Mouse (Mus musculus): ENCODE measurements around the gene Spatc1l.

Gene Spatc1l

DNA sequence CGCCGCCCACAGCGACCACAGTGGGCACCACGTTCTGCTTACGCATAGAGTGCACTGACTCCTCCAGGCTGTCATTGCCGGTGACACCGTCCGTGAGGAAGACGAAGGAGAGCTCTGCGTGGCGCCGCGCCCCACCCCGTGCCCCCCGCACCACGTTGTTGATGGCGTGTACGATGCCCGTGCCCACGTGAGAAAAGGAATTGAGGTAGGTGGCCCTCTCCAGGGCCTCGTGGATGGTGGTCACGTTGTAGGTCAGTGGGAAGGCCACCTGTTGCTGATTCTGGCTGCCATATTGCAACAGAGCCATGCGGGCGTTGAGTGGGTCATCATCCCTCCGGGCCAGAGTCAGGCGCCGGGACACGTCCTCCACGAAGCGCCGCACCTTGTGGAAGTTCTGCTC is 34.3 kb downstream of the Spatc1l start:
- no peak for DNase-seq (ENCODE audit: low spot score in 2 of 2)

DNA sequence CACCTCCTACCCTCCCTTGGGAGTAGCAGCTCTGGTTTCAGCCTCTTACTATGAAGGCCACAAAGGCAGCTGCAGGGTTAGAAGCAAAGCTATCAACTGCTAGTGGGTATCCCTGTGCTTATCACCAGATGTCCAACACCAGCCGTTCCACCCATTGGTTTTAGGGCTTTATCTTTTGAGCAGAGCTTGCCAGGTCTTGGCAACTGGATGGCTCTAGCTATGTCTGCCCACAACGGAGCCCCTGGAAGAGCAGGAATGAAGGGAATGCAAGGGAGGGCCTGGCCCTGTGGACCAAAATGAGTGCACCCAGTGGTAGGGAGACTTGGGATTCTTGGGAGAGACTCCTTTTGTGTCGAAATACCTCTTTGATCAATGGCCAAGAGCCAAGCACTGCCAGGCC is 40.6 kb downstream of the Spatc1l start:
- no peak for DNase-seq (ENCODE audit: low spot score in 2 of 2)

DNA sequence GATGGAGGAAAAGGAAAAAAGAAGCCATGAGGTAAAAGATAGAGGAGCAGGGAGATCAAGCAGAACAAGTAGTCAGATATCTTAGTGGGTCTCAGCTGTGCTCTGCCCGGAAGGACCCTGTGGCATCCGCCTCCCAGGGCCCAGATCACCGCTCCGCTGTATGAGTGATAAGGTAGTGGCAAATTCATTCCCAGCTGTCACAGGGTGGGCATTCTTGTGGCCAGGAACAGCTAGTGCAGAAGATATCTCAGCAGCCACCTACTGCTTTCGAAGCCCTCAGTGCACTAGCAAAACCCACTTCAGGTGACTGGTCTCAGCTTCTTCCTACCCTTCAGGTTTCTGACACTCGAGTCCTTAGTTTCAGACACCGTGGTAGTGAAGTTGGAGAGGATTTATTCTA is 50.4 kb downstream of the Spatc1l start:
- DNase-seq (ENCODE audit: low spot score in 2 of 2) = no peak

Measured in frontal cortex, postnatal 36 days (tissue).